ENCODE assay signal across 20 mouse cellular contexts in the genomic region with DNA sequence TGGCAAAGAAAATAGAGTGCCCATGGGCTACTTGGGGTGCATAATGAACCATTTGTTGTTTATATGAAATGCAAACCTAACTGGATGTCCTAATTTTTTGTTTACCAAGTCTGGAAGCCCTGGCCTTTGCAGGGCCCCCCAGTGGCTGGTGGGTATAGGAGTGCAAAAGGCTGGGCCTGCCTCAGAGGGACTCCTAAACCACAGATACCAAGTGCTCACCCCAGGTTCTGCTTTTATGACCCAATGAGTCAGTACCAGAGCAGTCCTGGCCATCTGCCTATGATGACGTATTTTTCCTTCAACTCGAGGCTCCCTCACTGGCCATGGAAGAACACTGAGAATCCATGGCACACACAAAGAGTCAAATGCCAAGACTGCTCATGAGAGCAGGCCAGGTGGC. TPM values are rescaled to one million over a fixed set of nuclear protein-coding genes. Genes with fewer than 3 reads are reported as not detected.
A peak's percentile ranks its signal among the peaks of the same experiment; 100 is the strongest.
DNase-seq lines count a peak whose midpoint lies in the region.
"Had no signal": no experiment of that assay in that cellular context is flagged by ENCODE, and none has a peak within 500 bp of the region (broad histone marks: within the 10 kb centered on the region; RNA-seq: fewer than 3 reads in every experiment).

No protein-coding gene starts in this region.

- DNase-seq in gastrocnemius, adult 18-20 months (ENCODE audit: low spot score), result peak; percentile 16
- DNase-seq in gastrocnemius, adult 8-10 months (ENCODE audit: low spot score in 2 of 2), result no peak
- DNase-seq in urinary bladder, adult 2 months (ENCODE audit: low spot score), result peak; percentile 19
- no peak for DNase-seq in urinary bladder, postnatal 4 days (ENCODE audit: low spot score in 2 of 2)
- DNase-seq in adrenal gland, postnatal 14 days, result peak; percentile 79
- DNase-seq in left cerebral cortex, postnatal 10 days (ENCODE audit: extremely low spot score in 1 of 2, low spot score in 2 of 2), result no peak
- DNase-seq in right cerebral cortex, postnatal 14 days, result no peak
- no peak for DNase-seq in right cerebral cortex, adult 2 months (ENCODE audit: low spot score in 2 of 2)
- DNase-seq: B cell, adult 2 months; cerebellum, adult 2 months; gastrocnemius, postnatal 36 days; kidney, adult 11 months; kidney, postnatal 36 days; liver, embryonic 13.5 days; midbrain, embryonic 14.5 days; right cerebral cortex, postnatal 25 days had no signal

- intact Hi-C loops in left cerebral cortex, postnatal 10 days (cut with DNase I), result no loop called here

RNA-seq across cellular contexts. Expression of gene Gck, which starts 4.8 kb away (rescaled TPM):
- 1 to 10 TPM; 2.0 to 3.3 TPM for total RNA-seq in gastrocnemius, adult 18-20 months (2021)
- total RNA-seq in gastrocnemius, adult 8-10 months (2022), result 1 to 10 TPM; 1.5 to 5.7 (median 3.0) TPM
- polyA plus RNA-seq in urinary bladder, adult 2 months (2012; rRNA removed), result 0.03 and 0.08 TPM in 2 replicates
- total RNA-seq in adrenal gland, postnatal 14 days (2021), result 3.8 and 18.3 TPM in 2 replicates
- 1 to 10 TPM; 1.1 to 1.4 TPM for total RNA-seq in left cerebral cortex, postnatal 10 days (2021)
- total RNA-seq: common myeloid progenitor, adult 5-6 weeks had no signal
- polyA plus RNA-seq: macrophage had no signal

RNA-seq across cellular contexts. Expression of gene Ykt6, which starts 10.4 kb away (rescaled TPM):
- total RNA-seq in gastrocnemius, adult 18-20 months (2021), result 10 to 100 TPM; 37.0 to 44.9 TPM
- total RNA-seq in gastrocnemius, adult 8-10 months (2022), result 10 to 100 TPM; 40.4 to 47.2 (median 42.3) TPM
- 35.5 and 45.1 TPM in 2 replicates for polyA plus RNA-seq in urinary bladder, adult 2 months (2012; rRNA removed)
- 71.1 and 77.9 TPM in 2 replicates for total RNA-seq in adrenal gland, postnatal 14 days (2021)
- total RNA-seq in left cerebral cortex, postnatal 10 days (2021), result 100 to 1,000 TPM; 130 to 133 TPM

RNA-seq across cellular contexts. Expression of gene Myl7, which starts 46.5 kb away (rescaled TPM):
- total RNA-seq in gastrocnemius, adult 18-20 months (2021), result not detected
- total RNA-seq in gastrocnemius, adult 8-10 months (2022), result not detected
- 1.4 and 3.7 TPM in 2 replicates for polyA plus RNA-seq in urinary bladder, adult 2 months (2012; rRNA removed)
- not detected in 2 replicates for total RNA-seq in adrenal gland, postnatal 14 days (2021)
- not detected for total RNA-seq in left cerebral cortex, postnatal 10 days (2021)
- total RNA-seq: common myeloid progenitor, adult 5-6 weeks; gastrocnemius, postnatal 36 days; layer of hippocampus, postnatal 25 days had no signal
- polyA plus RNA-seq: cerebellum, adult 2 months; frontal cortex, adult 2 months; macrophage; midbrain, embryonic 14.5 days had no signal

Comparison
In these comparisons a context has a peak if more than half of its experiments do, and no peak if none do; other contexts are left out.
1. DNase-seq: peak in gastrocnemius, adult 18-20 months (single experiment), urinary bladder, adult 2 months (single experiment) and adrenal gland, postnatal 14 days (single experiment); none in gastrocnemius, adult 8-10 months (0 of 2), urinary bladder, postnatal 4 days (0 of 2), left cerebral cortex, postnatal 10 days (0 of 2), right cerebral cortex, postnatal 14 days (single experiment) and right cerebral cortex, adult 2 months (0 of 2).